Mouse (Mus musculus): Measurements from ENCODE around the gene Lrrc8d. TPM values are rescaled to one million over a fixed set of nuclear protein-coding genes. Genes with fewer than 3 reads are reported as not detected.
"Not testable (repeated sequence)": the region's sequence is repeated elsewhere in the genome, so short reads cannot be mapped to it uniquely, and the experiment has no call there.

Gene Lrrc8d
- polyA plus RNA-seq, 1 experiment, result 16.0 TPM

GRCm38 (mm10) chr5:105849222-105849621 is 149.5 kb downstream of the Lrrc8d start:
- no peak for DNase-seq (ENCODE audit: extremely low spot score in 1 of 2, low spot score in 1 of 2)

DNA sequence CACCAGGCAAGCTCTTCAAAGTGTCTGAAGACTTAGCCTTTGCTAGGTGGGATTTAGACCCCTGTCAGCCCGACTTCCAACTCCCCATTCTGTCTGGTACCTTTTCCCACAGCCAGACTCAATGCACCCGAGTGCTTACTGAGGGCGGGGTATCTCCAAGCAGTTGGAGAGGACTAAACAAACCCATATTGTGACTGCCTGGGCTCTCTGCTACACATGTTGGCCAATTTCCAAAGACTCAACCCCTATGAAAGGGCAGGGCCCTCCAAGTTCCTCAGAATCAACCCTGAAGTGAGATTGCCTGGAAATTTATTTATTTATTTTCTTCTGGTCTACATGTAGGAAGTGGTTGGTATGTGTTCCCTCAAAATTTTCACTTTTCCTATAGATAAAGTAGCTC is 149.9 kb downstream of the Lrrc8d start:
- no peak for DNase-seq (ENCODE audit: extremely low spot score in 1 of 2, low spot score in 1 of 2)

DNA sequence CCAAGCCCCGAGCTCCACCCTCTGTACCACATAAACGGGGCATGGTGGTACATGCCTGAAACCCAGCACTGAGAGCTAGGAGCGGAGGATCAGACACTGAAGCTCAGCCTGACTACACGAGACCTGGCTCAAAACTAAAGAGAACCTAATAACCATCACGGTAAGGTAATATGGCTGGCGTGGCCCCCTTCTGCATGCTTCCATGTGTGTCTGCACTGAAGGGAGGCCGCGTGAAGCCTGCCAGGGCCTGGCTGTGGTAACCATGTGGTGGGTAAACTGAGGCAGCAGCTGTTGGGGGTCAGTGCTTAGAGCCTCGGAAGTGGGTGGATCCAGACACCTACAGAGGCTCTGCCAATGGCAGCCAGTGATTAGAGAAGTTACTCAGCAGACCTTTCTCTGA is 153.5 kb downstream of the Lrrc8d start:
- DNase-seq (ENCODE audit: extremely low spot score in 1 of 2, low spot score in 1 of 2), result no peak

- DNase-seq (ENCODE audit: extremely low spot score in 1 of 2, low spot score in 1 of 2), result no peak
These were observed 157.7 kb downstream of the Lrrc8d start for GRCm38 (mm10) chr5:105857486-105857885.

DNA sequence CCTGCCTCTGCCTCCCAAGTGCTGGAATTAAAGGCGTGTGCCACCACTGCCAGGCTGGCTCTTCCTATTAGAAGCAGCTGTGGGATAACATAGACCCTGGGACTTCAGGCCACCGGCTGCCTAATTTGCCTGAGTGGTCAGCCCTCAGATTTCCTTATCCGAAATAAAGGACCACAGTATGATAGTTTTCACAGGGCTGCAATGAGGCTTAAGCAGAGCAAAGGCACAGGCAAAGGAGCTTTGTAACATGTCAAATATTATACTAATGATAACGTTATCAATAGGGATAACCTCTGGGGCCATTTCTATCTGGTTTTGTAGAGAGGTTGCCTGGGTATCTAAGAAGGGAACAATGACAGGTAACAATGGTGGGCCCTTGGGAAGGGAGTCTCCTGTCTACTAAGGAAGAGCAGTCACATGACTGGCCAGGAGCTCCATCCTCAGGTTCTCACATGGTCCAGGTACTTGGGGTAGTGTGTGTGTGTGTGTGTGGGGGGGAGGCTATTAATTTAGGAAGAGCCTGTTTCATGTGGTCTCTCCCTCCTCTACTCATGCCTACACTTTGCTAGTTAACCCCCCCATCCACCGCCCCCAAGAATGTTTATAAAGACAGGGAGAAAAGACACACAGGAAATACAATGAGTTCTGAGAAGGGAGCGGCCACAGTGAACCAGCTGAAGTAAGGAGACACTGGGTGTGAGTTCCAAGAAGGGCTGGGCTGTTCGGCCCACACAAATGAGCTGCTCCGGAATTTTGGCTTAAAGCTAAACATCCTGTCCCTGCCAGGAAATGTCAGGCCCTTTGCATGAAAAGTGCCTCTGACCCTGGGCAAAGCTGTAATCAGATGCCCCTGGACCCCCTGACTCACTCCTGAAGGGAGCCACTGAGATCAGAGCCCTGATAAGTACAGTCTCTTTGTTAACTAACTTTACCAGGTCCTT is 159.3 kb downstream of the Lrrc8d start:
- DNase-seq (ENCODE audit: extremely low spot score in 1 of 2, low spot score in 1 of 2), result no peak

- DNase-seq (ENCODE audit: extremely low spot score in 1 of 2, low spot score in 1 of 2), result no peak
These were observed 160.1 kb downstream of the Lrrc8d start for GRCm38 (mm10) chr5:105859716-105860460.

GRCm38 (mm10) chr5:105860461-105860835 is 160.7 kb downstream of the Lrrc8d start:
- DNase-seq (ENCODE audit: extremely low spot score in 1 of 2, low spot score in 1 of 2), result no peak

GRCm38 (mm10) chr5:105861616-105862015 is 161.8 kb downstream of the Lrrc8d start:
- DNase-seq (ENCODE audit: extremely low spot score in 1 of 2, low spot score in 1 of 2), result no peak

DNA sequence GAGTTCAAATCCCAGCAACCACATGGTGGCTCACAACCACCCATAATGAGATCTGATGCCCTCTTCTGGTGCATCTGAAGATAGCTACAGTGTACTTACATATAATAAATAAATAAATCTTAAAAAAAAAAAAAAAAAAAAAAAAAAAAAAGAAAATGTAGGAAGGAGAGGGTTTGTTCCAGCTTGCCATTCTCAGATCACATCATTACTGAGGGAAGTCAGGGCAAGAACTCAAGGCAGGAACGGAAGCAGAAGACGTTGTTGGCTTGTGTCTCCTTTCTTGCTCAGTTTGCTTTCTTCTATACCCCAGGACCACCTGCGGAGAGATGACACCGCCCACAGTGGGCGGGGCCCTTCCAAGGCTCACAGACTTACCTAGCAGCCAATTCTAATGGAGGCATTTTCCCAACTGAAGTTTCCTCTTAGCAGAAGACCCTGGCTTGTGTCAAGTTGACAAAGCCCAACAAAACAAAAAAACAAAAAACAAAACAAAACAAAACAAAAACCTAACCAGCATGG is 165.4 kb downstream of the Lrrc8d start:
- not testable (repeated sequence) for DNase-seq (ENCODE audit: extremely low spot score in 1 of 2, low spot score in 1 of 2)

- no peak for DNase-seq (ENCODE audit: extremely low spot score in 1 of 2, low spot score in 1 of 2)
These were observed 167.7 kb downstream of the Lrrc8d start for GRCm38 (mm10) chr5:105867427-105867826.

GRCm38 (mm10) chr5:105867841-105868447 is 168.2 kb downstream of the Lrrc8d start:
- DNase-seq (ENCODE audit: extremely low spot score in 1 of 2, low spot score in 1 of 2), result no peak

GRCm38 (mm10) chr5:105868593-105868992 is 168.8 kb downstream of the Lrrc8d start:
- peak; percentile 59 to 93 for DNase-seq (ENCODE audit: extremely low spot score in 1 of 2, low spot score in 1 of 2)

DNA sequence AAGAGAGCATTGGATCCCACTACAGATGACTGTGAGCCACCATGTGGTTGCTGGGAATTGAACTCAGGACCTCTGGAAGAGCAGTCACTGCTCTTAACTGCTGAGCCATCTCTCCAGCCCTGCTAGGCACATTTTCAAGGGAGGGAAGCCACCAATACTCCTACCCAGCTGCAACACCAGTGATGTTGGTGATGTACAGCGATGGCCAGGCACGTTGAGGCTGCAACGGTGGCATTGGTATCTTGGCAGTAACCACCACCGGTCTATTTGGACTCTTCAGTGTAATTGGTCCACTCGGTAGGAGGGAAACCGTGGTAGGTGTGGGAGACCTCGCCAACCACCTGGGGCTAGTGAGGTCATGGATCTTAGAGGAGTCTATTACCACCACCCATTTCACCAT is 170.0 kb downstream of the Lrrc8d start:
- DNase-seq (ENCODE audit: extremely low spot score in 1 of 2, low spot score in 1 of 2), result no peak

DNA sequence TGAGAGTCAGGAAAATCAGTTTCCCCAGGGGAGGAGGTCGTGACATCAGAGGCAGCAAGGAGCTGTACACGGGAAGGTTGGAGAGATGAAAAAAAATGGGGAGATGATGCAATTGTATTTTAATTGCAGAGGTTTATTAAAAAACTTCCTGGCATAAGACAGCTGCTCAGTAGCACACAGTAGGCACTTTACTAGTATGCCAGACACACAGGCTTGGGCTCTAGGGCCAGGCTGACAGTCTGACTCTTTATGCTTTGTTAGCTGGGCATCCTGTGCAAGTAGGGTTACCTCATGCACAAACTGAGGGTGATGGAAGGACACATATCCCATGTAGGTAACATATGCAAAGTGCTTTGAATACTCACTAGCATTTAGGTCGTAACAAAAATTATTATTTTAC is 171.4 kb downstream of the Lrrc8d start:
- no peak for DNase-seq (ENCODE audit: extremely low spot score in 1 of 2, low spot score in 1 of 2)

GRCm38 (mm10) chr5:105872176-105872575 is 172.4 kb downstream of the Lrrc8d start:
- no peak for DNase-seq (ENCODE audit: extremely low spot score in 1 of 2, low spot score in 1 of 2)

DNA sequence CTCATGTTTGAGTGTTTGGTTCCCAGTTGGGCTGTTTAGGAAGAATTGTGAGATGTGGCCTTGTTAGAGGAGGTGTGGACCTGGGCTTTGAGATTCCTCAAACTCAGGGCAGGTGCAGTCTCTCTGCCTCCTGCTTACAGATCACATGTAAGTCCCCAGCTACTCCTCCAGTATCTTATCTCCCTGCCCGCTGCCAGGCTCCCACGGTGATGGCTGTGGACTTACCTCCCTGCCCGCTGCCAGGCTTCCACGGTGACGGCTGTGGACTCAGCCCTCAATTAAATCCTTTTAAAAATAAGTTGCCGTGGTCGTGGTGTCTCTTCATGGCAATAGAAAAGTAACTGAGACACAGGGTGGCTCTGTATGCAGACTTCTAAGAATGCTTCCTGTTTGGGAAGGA is 173.1 kb downstream of the Lrrc8d start:
- DNase-seq (ENCODE audit: extremely low spot score in 1 of 2, low spot score in 1 of 2), result no peak

DNA sequence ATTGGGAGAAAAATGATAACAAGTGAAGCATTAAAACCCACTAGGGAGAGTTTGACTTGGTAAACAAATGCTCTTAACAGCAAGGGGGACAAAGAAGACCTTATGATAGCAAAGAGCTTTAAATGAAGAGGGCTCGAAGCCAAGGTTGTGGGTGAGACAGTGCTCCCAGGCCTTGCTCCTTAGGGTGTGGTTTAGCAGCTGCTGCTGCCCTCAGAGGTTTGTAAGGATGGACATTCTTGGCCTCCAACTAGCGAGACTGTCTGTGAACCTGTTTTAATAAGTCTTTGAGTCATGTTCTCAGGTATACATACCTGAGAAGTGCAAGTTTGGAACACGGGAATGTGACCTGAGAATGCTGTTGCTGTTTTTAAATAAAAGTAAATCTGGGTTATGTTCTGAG is 174.0 kb downstream of the Lrrc8d start:
- DNase-seq (ENCODE audit: extremely low spot score in 1 of 2, low spot score in 1 of 2), result no peak

- no peak for DNase-seq (ENCODE audit: extremely low spot score in 1 of 2, low spot score in 1 of 2)
These were observed 174.7 kb downstream of the Lrrc8d start for GRCm38 (mm10) chr5:105874476-105874875.

GRCm38 (mm10) chr5:105876068-105876924 is 176.5 kb downstream of the Lrrc8d start, which contains the start of gene Zfp326:
Zfp326 (plus strand) TSS chr5:105876565.
- DNase-seq (ENCODE audit: extremely low spot score in 1 of 2, low spot score in 1 of 2), result peak; percentile 60 to 79

All from frontal cortex, adult 2 months (tissue).